Mouse (Mus musculus) liver, embryonic 14.5 days (tissue): ENCODE measurements around the gene Dlg1. TPM values are rescaled to one million over a fixed set of nuclear protein-coding genes. Genes with fewer than 3 reads are reported as not detected.

Experiments
- ATAC-seq: fragments of 200-750 bp; cut with Nextera tagmentation; 2 replicates; pipeline ENCODE4 v1.8.0; 2017; ENCODE audit warnings: moderate number of reproducible peaks, mild to moderate bottlenecking, moderate library complexity; ENCODE audit not compliant: insufficient read depth
- DNase-seq, 3 experiments: peaks; one replicate each; pipeline ENCODE4 v3.0.0-alpha.2; 2012 to 2013; ENCODE audit warnings: low read depth in 3 of 3, low spot score in 3 of 3
- H3K27ac ChIP-seq: fragments of 300-500 bp; sonication (generic); 2 replicates; pipeline ENCODE4 v1.5.1; 2014; ENCODE audit warnings: moderate library complexity, mild to moderate bottlenecking, control low read depth, inconsistent platforms
- H3K27me3 ChIP-seq: fragments of 300-500 bp; sonication (generic); 2 replicates; pipeline ENCODE4 v1.6.1; 2014; ENCODE audit warnings: mild to moderate bottlenecking, low read length, moderate library complexity; ENCODE audit not compliant: control insufficient read depth, insufficient read depth
- H3K36me3 ChIP-seq: fragments of 300-500 bp; sonication (generic); replicated peaks from 2 replicates; pipeline ENCODE4 v1.6.1; 2014; ENCODE audit warnings: low read depth; ENCODE audit not compliant: control insufficient read depth, insufficient read depth
- H3K4me1 ChIP-seq, 2 experiments: fragments of 200-500 bp in 1 of 2; fragments of 300-500 bp in 1 of 2; sonication (generic) in 1 of 2; replicated peaks; 2 replicates each; pipeline ENCODE4 v1.6.1; 2012 to 2014; ENCODE audit warnings: antibody characterized with exemption in 1 of 2, inconsistent platforms in 1 of 2, low read length in 1 of 2; ENCODE audit not compliant: control insufficient read depth in 2 of 2, insufficient read depth in 2 of 2
- H3K4me2 ChIP-seq: fragments of 300-500 bp; sonication (generic); 2 replicates; pipeline ENCODE4 v1.6.1; 2014; ENCODE audit warnings: low read depth, mild to moderate bottlenecking, control low read depth, moderate library complexity
- H3K4me3 ChIP-seq, 2 experiments: fragments of 200-500 bp in 1 of 2; fragments of 300-500 bp in 1 of 2; sonication (generic) in 1 of 2; 2 replicates each; pipeline ENCODE4 v1.5.1; 2012 to 2014; ENCODE audit warnings: low read depth in 2 of 2, low read length in 2 of 2, mild to moderate bottlenecking in 2 of 2, control low read depth in 1 of 2, inconsistent platforms in 1 of 2, moderate library complexity in 1 of 2; ENCODE audit not compliant: insufficient read depth in 1 of 2
- H3K9ac ChIP-seq: fragments of 300-500 bp; sonication (generic); replicated peaks from 2 replicates; pipeline ENCODE4 v1.6.1; 2014; ENCODE audit warnings: mild to moderate bottlenecking, control low read depth, moderate library complexity
- H3K9me3 ChIP-seq: fragments of 300-500 bp; sonication (generic); 2 replicates; pipeline ENCODE4 v1.6.1; 2016; ENCODE audit warnings: low read length, mixed read lengths; ENCODE audit not compliant: control insufficient read depth
- CTCF ChIP-seq: IDR thresholded peaks from 2 replicates; pipeline ENCODE4 v1.5.1; 2016; ENCODE audit warnings: antibody characterized with exemption, low read depth, control low read depth
- EP300 ChIP-seq: IDR thresholded peaks from 2 replicates; pipeline ENCODE4 v1.6.1; 2016; ENCODE audit warnings: antibody characterized with exemption, low read depth
- WGBS: fragments of 180-500 bp; shearing (Covaris S2); extraction: QIAGEN DNeasy Blood & Tissue Kit; methylation state at CpG from one replicate; pipeline ENCODE4 v1.1.7; 2014; ENCODE audit not compliant: insufficient replicate concordance; 5-methylcytosine and 5-hydroxymethylcytosine counted together
- polyA plus RNA-seq, 2 experiments: library from polyadenylated mRNA; depleted of rRNA in 1 of 2; stranded (reverse) in 1 of 2; unstranded in 1 of 2; fragments of >200 nt; fragmentation: Nextera tagmentation in 1 of 2; extraction: Ambion mirVana in 1 of 2; gene quantifications; 2 replicates each; pipeline versions ENCODE4 v1.2.1 to v1.2.3; 2012 to 2014

Gene Dlg1
- polyA plus RNA-seq, 2 experiments = 7.3 to 12.9 TPM

GRCm38 (mm10) chr16:31781015-31781414 is 117.8 kb downstream of the Dlg1 start:
- WGBS = 78% methylated on average over 6 of the region's 6 CpGs
- no peak for ATAC-seq

DNA sequence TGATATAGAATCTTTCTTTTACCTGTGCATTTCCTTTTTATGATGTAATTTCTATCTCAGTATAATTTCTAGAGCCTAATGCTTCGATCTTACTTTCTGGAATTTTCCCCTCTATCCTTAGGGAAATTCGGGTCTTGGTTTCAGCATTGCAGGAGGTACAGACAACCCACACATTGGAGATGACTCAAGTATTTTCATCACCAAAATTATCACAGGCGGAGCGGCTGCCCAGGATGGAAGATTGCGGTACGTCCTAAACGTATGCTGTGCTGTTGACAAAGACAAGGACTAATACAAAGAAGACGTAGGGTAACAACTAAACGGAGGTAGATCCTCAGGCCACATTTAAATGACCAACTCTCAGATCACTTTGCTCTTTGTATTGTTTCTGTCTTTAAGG is 126.8 kb downstream of the Dlg1 start:
- Histone ChIP-seq H3K4me3 (no peak overlapping the region), H3K4me2 (no peak overlapping the region), H3K27me3 (no peaks in the 10 kb centered on the region), H3K9me3 (no peaks in the 10 kb centered on the region), H3K4me1 (no peaks in the 10 kb centered on the region), H3K27ac (no peak overlapping the region), H3K36me3 (peaks cover 5% of the 10 kb centered on the region; the same call in 1 of the 2 replicates), H3K9ac (no peak overlapping the region)
- TF ChIP-seq EP300 (no peak), CTCF (no peak)
- ATAC-seq (no peak), DNase-seq (no peak)
- 88% methylated on average over 9 of the region's 9 CpGs for WGBS

More at GRCm38 (mm10) chr16:31781015-31781414, 117.8 kb downstream of the Dlg1 start:
- H3K9ac ChIP-seq = no peak overlapping the region
- TF ChIP-seq CTCF (no peak), EP300 (no peak)
- no peaks in the 10 kb centered on the region for H3K27me3 ChIP-seq
- no peaks in the 10 kb centered on the region for H3K36me3 ChIP-seq
- H3K9me3 ChIP-seq = no peaks in the 10 kb centered on the region
- H3K4me3 ChIP-seq = no peak overlapping the region
- H3K4me2 ChIP-seq = no peak overlapping the region
- no peak overlapping the region for H3K27ac ChIP-seq
- no peak for DNase-seq
- no peaks in the 10 kb centered on the region for H3K4me1 ChIP-seq

- Histone ChIP-seq H3K4me1 (no peaks in the 10 kb centered on the region), H3K27ac (no peak overlapping the region), H3K4me3 (no peak overlapping the region), H3K9me3 (no peaks in the 10 kb centered on the region), H3K9ac (no peak overlapping the region), H3K27me3 (no peaks in the 10 kb centered on the region), H3K4me2 (no peak overlapping the region), H3K36me3 (peaks cover 9% of the 10 kb centered on the region)
- TF ChIP-seq EP300 (no peak), CTCF (no peak)
- 21% methylated on average over 3 of the region's 3 CpGs for WGBS
- no peak for DNase-seq
- no peak for ATAC-seq
These were observed 140.4 kb downstream of the Dlg1 start for GRCm38 (mm10) chr16:31803644-31804043.

DNA sequence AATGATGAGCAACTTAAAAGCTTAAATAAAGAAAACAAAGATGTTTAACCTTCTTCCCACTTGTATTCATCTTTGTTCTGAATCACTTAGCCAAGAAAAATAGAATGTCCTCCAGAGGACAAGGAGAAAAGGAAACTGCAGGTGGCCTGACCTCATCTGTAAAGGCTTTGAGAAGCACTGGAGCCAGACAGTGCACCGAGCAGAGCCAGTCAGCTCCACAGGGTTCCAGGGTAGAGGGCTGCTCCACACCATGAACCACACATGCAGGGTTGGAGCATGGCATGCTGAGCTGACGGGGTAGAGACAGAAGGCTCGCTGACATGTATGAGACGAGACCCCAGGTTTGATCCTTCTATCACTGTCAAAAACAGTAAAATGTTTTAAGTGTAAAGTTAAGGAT is 162.8 kb downstream of the Dlg1 start:
- Histone ChIP-seq H3K4me2 (no peak overlapping the region), H3K9ac (no peak overlapping the region), H3K4me1 (no peaks in the 10 kb centered on the region), H3K9me3 (no peaks in the 10 kb centered on the region), H3K27me3 (no peaks in the 10 kb centered on the region), H3K27ac (no peak overlapping the region), H3K36me3 (no peaks in the 10 kb centered on the region), H3K4me3 (no peak overlapping the region)
- DNase-seq = no peak
- 75% methylated on average over 4 of the region's 4 CpGs for WGBS
- ATAC-seq = no peak
- no peak for TF ChIP-seq EP300
- no peak for TF ChIP-seq CTCF

DNA sequence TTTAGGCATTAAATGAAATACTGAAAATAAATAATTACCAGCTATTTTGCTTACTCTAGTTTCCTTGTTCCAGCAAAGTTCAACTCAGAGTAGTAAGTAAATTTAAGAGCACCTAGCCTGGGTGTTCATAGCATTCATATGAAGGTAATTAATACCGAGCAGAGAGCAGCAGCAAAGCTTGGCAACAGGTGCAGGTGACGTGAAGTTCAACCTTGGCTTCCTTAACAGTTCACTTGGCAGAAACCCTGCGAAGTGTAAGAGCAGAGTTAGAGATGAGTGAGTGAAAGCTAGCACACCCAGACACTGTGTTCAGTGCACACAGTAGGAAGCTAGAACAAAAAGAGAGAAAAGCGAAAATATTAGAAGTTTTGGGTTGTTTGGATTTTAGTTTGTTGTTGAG is 167.5 kb downstream of the Dlg1 start:
- DNase-seq = no peak

More for the DNA sequence above, 167.5 kb downstream of the Dlg1 start:
- H3K4me3 ChIP-seq = no peak overlapping the region
- no peaks in the 10 kb centered on the region for H3K9me3 ChIP-seq
- ATAC-seq = no peak
- H3K4me1 ChIP-seq = no peaks in the 10 kb centered on the region
- WGBS = 76% methylated on average over 4 of the region's 4 CpGs
- no peaks in the 10 kb centered on the region for H3K36me3 ChIP-seq
- no peaks in the 10 kb centered on the region for H3K27me3 ChIP-seq
- TF ChIP-seq CTCF (no peak), EP300 (no peak)
- H3K9ac ChIP-seq = no peak overlapping the region
- no peak overlapping the region for H3K27ac ChIP-seq
- no peak overlapping the region for H3K4me2 ChIP-seq
